Mouse (Mus musculus) neural tube, embryonic 15.5 days (tissue): ENCODE data around the gene Pgp. TPM values are rescaled to one million over a fixed set of nuclear protein-coding genes. Genes with fewer than 3 reads are reported as not detected.
A peak's percentile ranks its signal among the peaks of the same experiment; 100 is the strongest.
"Not testable (repeated sequence)": the region's sequence is repeated elsewhere in the genome, so short reads cannot be mapped to it uniquely, and the experiment has no call there.

Experiments used
- ATAC-seq: fragments of 200-750 bp; cut with Nextera tagmentation; 2 replicates; pipeline ENCODE4 v1.8.0; 2017; ENCODE audit warnings: mild to moderate bottlenecking, moderate TSS enrichment, moderate library complexity; ENCODE audit not compliant: low FRiP score
- H3K27ac ChIP-seq: fragments of 300-500 bp; sonication (generic); replicated peaks from 2 replicates; pipeline ENCODE4 v1.5.1; 2015; ENCODE audit warnings: mild to moderate bottlenecking, inconsistent platforms
- H3K27me3 ChIP-seq: fragments of 300-500 bp; sonication (generic); replicated peaks from 2 replicates; pipeline ENCODE4 v1.6.1; 2015; ENCODE audit warnings: inconsistent platforms
- H3K36me3 ChIP-seq: fragments of 300-500 bp; sonication (generic); 2 replicates; pipeline ENCODE4 v1.6.1; 2015; ENCODE audit warnings: inconsistent platforms
- H3K4me1 ChIP-seq: fragments of 300-500 bp; sonication (generic); 2 replicates; pipeline ENCODE4 v1.6.1; 2015; ENCODE audit warnings: inconsistent platforms
- H3K4me2 ChIP-seq: fragments of 300-500 bp; sonication (generic); 2 replicates; pipeline ENCODE4 v1.6.1; 2015; ENCODE audit warnings: inconsistent platforms, mild to moderate bottlenecking, moderate library complexity
- H3K4me3 ChIP-seq: fragments of 300-500 bp; sonication (generic); replicated peaks from 2 replicates; pipeline ENCODE4 v1.5.1; 2015; ENCODE audit warnings: mild to moderate bottlenecking, inconsistent platforms
- H3K9ac ChIP-seq: fragments of 300-500 bp; sonication (generic); replicated peaks from 2 replicates; pipeline ENCODE4 v1.6.1; 2015; ENCODE audit warnings: mild to moderate bottlenecking, inconsistent platforms
- H3K9me3 ChIP-seq: fragments of 300-500 bp; sonication (generic); replicated peaks from 2 replicates; pipeline ENCODE4 v1.6.1; 2016; ENCODE audit warnings: inconsistent platforms
- WGBS: fragments of 180-500 bp; shearing (Covaris S2); methylation state at CpG from one replicate; pipeline ENCODE4 v1.1.7; 2015; ENCODE audit warnings: mixed read lengths; 5-methylcytosine and 5-hydroxymethylcytosine counted together
- polyA plus RNA-seq: library from polyadenylated mRNA; unstranded; fragments of >200 nt; fragmentation: Nextera tagmentation; extraction: Ambion mirVana; gene quantifications from 2 replicates; pipeline ENCODE4 v1.2.1, GENCODE M21; 2015

Pgp gene
- polyA plus RNA-seq: 76.1 and 79.7 TPM in 2 replicates

DNA sequence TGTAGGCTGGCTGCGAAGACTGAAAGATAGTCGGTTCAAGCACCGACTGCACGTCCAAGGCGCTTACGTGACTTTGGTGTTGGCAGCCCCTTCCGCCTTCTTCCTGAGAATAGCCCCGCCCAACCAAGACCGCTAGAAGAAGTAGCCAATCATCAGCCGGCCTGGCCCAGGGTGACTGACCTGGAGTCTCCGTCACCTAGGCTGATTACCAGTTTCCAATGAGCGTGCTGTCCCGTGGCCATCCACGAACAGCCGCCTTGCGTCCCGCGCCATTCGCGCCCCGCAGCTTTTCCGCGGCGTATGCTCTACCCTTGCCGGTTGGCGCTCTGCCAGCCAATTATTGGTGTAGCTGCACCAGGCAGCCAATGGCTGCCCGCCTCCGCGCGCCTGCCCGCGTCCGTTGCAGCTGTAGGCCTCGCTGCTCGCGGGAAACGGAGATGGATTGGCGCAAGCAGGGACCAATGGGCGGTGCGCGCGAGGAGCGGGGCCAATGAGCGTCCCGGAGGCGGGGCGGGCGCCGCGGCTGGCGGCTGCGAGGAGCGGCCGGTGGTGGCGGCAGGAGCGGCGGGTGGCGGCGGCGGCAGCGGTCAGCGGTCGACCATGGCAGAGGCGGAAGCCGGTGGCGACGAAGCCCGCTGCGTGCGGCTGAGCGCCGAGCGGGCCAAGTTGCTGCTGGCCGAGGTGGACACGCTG, at the start of gene Pgp, which contains the start of gene E4f1:
TSS of gene Pgp (plus strand) at position 483 of the 693 bp plus-strand sequence.
TSS of gene E4f1 (minus strand) at position 404 of the 693 bp plus-strand sequence.
- H3K4me2 ChIP-seq: peak within 1 kb of the TSS; percentile 99
- H3K27ac ChIP-seq: peak within 1 kb of the TSS; percentile 91
- peaks cover 13% of the 10 kb centered on the region for H3K36me3 ChIP-seq
- WGBS: under 1% methylated on average over 57 of the region's 75 CpGs
- peaks cover 42% of the 10 kb centered on the region for H3K4me1 ChIP-seq
- H3K4me3 ChIP-seq: peak within 1 kb of the TSS; percentile 92
- peak; percentile 96 for ATAC-seq
- H3K9ac ChIP-seq: peak within 1 kb of the TSS; percentile 92
- H3K9me3 ChIP-seq: no peaks in the 10 kb centered on the region
- no peaks in the 10 kb centered on the region for H3K27me3 ChIP-seq

DNA sequence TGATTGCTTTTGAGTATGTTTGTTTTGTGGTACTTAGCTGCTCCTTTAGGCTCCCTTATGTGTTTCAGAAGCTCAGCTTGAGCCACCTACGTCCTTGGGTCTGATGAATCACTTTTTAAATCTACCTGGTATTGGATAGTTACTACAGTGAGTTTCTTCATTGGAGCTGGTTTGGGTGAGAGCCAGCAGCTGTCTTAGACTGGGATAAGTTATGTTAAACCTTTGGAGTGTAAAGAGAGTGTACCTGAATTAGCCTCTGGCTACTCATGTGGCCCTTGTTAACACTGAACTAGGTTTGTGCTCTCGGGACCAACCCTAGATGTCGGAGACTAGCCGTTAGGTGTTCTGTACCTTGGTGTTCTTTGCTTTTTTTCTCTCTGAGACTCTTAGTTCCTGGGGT, 47.1 kb upstream of the Pgp start:
- Histone ChIP-seq H3K27ac (no peak overlapping the region), H3K9me3 (no peaks in the 10 kb centered on the region), H3K4me1 (peaks cover 16% of the 10 kb centered on the region), H3K4me2 (no peak overlapping the region), H3K9ac (no peak overlapping the region), H3K27me3 (no peaks in the 10 kb centered on the region), H3K36me3 (peaks cover 69% of the 10 kb centered on the region), H3K4me3 (no peak overlapping the region)
- no peak for ATAC-seq
- WGBS: 95% methylated on average over 4 of the region's 4 CpGs

DNA sequence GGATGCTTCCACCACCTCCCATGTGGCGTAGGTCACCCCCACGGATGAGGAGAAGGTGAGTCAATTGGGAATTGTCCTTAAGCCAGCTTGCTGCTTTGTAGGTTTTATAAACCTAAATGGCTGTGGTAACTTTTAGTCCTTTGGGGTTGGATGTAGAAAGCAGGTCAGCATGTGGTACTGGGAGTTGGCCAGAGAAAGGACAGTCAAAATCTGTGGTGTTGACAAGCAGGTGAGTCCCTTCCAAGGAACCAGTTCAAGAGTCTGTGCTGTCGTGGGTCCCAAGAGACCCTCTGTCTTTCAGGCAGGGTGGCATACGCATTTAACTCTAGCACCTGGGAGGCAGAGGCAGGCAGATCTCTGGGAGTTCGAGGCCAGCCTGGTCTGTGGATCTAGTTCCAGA, 45.7 kb upstream of the Pgp start:
- Histone ChIP-seq H3K36me3 (peaks cover 56% of the 10 kb centered on the region), H3K9me3 (no peaks in the 10 kb centered on the region)
- WGBS: 97% methylated on average over 5 of the region's 5 CpGs

DNA sequence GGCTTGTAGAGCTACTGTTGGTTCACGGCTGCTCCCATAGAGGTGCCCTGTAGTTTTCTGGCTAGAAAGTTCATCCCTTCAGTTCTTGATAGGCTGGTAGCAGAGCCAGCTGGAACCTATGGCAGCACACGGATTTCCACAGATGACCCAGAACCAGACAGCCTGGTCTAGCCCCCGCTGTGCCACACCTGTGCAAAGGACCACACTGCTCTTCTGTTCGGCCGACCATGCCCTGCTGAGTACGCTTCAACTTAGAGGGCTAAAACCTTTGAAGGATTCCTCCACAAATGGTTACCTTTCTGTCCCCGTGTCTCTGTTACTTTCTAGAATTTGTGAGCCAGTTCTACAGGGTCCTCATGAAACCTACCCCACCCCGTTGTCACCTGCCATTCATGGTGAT, 44.9 kb upstream of the Pgp start:
- H3K9me3 ChIP-seq, H3K27ac ChIP-seq, ATAC-seq, H3K9ac ChIP-seq, H3K4me3 ChIP-seq, H3K4me2 ChIP-seq, H3K27me3 ChIP-seq: not testable (repeated sequence)
- H3K36me3 ChIP-seq: peaks cover 47% of the 10 kb centered on the region
- peaks cover 28% of the 10 kb centered on the region for H3K4me1 ChIP-seq
- 95% methylated on average over 6 of the region's 8 CpGs for WGBS

More for the DNA sequence above, 45.7 kb upstream of the Pgp start:
- Histone ChIP-seq H3K4me1 (peaks cover 23% of the 10 kb centered on the region), H3K27me3 (no peaks in the 10 kb centered on the region), H3K4me3 (no peak overlapping the region), H3K9ac (no peak overlapping the region), H3K27ac (no peak overlapping the region), H3K4me2 (no peak overlapping the region)
- no peak for ATAC-seq

DNA sequence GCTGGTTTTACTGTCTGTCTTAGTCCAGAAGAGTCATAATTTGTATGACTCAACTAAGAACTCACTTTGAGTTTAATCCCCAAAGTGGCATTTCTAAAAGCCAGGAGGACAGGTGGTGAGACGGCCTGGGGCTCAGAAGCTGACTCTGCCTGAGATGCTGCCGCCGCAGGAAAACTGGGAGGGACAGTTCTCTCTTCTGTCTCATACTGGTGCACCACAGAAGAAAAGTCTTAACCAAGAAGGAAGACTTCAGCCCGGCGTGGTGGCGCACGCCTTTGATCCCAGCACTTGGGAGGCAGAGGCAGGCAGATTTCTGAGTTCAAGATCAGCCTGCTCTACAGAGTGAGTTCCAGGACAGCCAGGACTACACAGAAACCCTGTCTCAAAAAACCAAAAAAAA, 44.3 kb upstream of the Pgp start:
- H3K4me2 ChIP-seq: peak overlapping the region; percentile 58
- 72% methylated on average over 7 of the region's 7 CpGs for WGBS
- no peak; the same call in 1 of the 2 replicates for ATAC-seq
- H3K36me3 ChIP-seq: peaks cover 42% of the 10 kb centered on the region
- peak overlapping the region; percentile 69; the same call in 1 of the 2 replicates for H3K4me3 ChIP-seq
- peaks cover 28% of the 10 kb centered on the region for H3K4me1 ChIP-seq
- H3K9ac ChIP-seq: no peak overlapping the region
- H3K27ac ChIP-seq: peak overlapping the region; percentile 97
- H3K9me3 ChIP-seq: no peaks in the 10 kb centered on the region
- no peaks in the 10 kb centered on the region for H3K27me3 ChIP-seq

DNA sequence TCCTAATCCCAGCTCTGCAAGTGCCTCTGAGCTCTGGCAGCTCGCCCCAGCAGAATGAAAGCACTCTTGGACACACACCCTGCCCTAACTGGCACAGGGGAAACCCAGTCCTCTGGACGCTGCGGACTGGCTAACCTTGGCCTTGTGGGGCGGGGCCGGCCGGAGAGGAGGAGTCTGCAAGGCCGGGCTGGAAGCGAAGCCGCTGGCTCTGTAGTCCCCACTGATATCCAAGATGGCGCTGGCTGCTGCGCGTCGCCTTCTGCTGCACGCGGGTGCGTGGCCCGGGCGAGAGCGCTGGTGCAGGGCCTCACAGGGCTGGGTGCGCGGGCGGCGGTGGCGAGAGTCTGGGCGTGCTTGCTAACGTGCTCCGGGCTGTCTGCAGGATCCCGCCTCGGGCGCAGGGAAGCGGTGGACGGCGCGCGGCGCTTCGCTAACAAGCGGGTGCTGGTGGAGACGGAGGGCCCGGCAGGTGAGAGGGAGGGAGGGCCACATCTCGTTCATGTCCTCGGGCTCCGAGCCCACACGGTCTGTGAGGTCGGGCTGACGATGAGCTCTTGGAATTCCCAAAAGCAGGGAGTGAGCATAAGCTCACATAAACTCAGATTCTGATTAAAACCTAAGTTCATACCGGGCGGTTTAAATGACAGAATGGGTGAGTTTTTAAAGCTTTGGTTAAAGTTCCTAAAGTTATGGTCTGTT, 43.6 kb upstream of the Pgp start, which contains the start of gene Eci1:
TSS of gene Eci1 (plus strand) at position 171 of the 699 bp plus-strand sequence.
- Histone ChIP-seq H3K27ac (peak within 1 kb of the TSS; percentile 97), H3K4me1 (peaks cover 28% of the 10 kb centered on the region), H3K27me3 (no peaks in the 10 kb centered on the region), H3K36me3 (peaks cover 35% of the 10 kb centered on the region), H3K4me3 (peak within 1 kb of the TSS; percentile 69), H3K4me2 (peak within 1 kb of the TSS; percentile 58), H3K9me3 (no peaks in the 10 kb centered on the region), H3K9ac (peak within 1 kb of the TSS; percentile 87)
- ATAC-seq: peak; percentile 95
- WGBS: under 1% methylated on average over 48 of the region's 48 CpGs

DNA sequence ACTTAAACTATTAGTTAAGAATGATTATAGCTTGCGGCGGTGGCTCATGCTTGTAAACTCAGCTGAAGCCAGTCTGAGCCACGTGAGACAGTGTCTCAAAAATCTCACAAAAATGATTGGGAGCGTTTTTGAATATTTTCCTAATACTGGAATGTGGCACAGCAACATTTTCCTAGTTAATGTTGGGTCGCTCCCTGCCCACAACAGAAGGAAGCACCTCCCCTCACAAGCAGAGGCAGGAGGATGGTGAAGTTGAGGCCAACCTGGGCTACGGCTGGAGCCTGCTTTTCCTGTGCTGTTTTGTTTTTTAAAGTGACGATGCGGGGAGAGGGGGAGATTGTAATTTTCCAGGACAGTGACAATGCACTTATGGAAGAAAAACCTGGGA, 43.0 kb upstream of the Pgp start:
- Histone ChIP-seq H3K9ac (peak overlapping the region; percentile 87), H3K9me3 (no peaks in the 10 kb centered on the region), H3K4me2 (peak overlapping the region; percentile 58), H3K4me1 (peaks cover 28% of the 10 kb centered on the region), H3K27me3 (no peaks in the 10 kb centered on the region), H3K4me3 (peak overlapping the region; percentile 69), H3K27ac (peak overlapping the region; percentile 97), H3K36me3 (peaks cover 29% of the 10 kb centered on the region)
- no peak for ATAC-seq
- 4% methylated on average over 8 of the region's 8 CpGs for WGBS

DNA sequence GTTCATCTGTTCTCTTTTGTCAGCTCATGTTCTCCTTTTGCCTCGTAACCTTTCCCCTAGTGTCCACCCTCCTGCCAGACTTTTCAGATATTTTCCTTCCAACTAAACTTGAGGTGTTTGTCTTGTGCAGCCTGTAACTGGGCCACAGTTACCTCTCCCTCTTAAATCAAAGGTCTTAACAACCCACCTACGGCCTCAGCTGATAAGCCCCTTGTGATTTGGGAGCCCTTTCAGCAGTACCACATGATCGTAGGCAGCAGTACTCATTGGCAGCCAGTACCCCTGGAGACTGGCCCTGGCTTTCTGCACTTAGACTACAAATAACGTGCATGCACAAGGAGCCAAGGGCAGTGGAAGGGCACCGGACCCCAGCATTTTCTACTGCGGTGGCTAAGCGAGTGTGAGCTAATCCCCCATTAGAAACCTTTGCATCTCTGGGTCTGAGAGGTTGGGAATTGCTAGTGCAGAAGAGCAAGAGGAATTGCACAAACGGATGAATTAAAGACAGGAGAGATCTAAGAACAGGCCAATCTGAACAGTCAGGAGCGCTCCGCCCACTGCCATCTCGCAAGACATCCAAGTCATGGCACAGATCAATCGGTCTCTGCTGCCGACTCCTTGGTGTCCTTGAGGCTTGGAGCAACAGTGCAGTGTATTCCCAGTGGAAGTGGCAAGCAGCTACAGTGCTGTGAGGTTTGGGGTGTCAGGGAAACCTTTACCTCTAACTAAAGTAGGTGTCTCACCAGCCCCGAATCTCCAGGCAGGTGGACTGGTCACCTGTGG, 40.8 kb upstream of the Pgp start:
- Histone ChIP-seq H3K4me1 (peaks cover 28% of the 10 kb centered on the region), H3K9me3 (no peaks in the 10 kb centered on the region), H3K36me3 (peaks cover 13% of the 10 kb centered on the region), H3K4me2 (no peak overlapping the region), H3K4me3 (no peak overlapping the region), H3K27ac (no peak overlapping the region), H3K9ac (no peak overlapping the region), H3K27me3 (no peaks in the 10 kb centered on the region)
- ATAC-seq: no peak
- WGBS: 80% methylated on average over 14 of the region's 14 CpGs

DNA sequence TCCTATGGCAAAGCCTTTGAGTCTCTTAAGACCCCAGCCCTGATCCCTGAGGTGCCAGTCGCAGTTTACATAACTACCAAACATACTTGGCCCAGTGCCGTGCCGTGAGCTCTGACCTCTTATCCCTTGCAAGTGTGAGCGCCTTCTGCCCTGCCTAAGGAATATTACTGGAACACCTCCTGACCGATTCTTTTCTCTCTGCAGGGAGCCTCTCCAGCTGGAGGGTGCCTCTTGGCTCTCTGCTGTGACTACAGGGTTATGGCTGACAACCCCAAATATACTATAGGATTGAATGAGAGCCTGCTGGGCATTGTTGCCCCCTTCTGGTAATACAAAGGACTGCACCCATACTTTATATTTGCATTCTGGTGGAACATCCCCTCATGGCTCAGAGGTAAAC, 33.2 kb upstream of the Pgp start:
- no peaks in the 10 kb centered on the region for H3K27me3 ChIP-seq
- 0 out of 2 replicates have a peak, but pooled peaks have one; percentile 26 for ATAC-seq
- H3K9ac ChIP-seq: no peak overlapping the region
- H3K4me2 ChIP-seq: no peak overlapping the region
- no peak overlapping the region for H3K27ac ChIP-seq
- H3K4me3 ChIP-seq: no peak overlapping the region
- H3K4me1 ChIP-seq: no peaks in the 10 kb centered on the region
- no peaks in the 10 kb centered on the region for H3K9me3 ChIP-seq
- 68% methylated on average over 5 of the region's 5 CpGs for WGBS
- H3K36me3 ChIP-seq: peaks cover 59% of the 10 kb centered on the region

DNA sequence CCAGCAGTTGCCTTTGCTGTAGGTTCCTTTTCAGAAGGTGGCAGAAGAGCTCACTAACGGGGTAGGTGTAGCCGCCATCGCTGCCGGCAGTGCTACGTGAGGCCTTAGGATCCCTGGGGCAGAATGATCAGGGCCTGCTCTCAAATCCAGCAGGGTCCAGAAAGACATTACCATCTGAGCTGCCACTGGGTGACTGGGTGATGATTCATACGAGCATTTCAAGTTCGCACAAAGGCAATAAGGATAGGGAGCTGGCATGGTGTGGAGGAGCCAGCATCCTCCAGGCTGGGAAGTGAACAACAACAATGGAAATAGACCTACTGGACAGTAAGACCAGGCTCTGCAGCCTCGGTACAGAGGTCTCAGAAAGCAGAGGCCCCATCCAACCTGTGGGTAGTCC, 29.8 kb upstream of the Pgp start:
- Histone ChIP-seq H3K36me3 (peaks cover 78% of the 10 kb centered on the region), H3K9me3 (no peaks in the 10 kb centered on the region), H3K4me1 (no peaks in the 10 kb centered on the region), H3K27ac (no peak overlapping the region), H3K4me3 (no peak overlapping the region), H3K9ac (no peak overlapping the region), H3K4me2 (no peak overlapping the region), H3K27me3 (no peaks in the 10 kb centered on the region)
- no peak for ATAC-seq
- 90% methylated on average over 8 of the region's 8 CpGs for WGBS

DNA sequence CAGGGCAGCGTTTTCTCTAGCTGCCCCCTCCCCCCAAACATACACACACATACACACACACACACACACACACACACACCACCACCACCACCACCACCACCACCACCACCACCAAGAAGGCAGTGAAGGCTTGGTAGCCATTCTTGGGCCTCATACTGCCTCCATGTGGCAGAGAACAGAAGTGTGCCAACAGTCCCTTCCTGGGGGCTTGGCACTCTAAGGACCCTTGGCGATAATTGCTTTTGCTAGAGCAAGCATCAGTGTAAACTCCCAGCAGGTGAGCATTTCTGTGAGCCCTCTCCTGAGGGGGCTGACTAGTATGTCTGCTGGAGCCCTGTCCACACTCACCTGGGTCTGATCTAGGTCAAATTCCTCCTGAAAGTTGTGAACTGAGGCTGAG, 29.0 kb upstream of the Pgp start:
- Histone ChIP-seq H3K27ac (no peak overlapping the region), H3K4me3 (no peak overlapping the region), H3K4me1 (no peaks in the 10 kb centered on the region), H3K27me3 (no peaks in the 10 kb centered on the region), H3K4me2 (no peak overlapping the region), H3K36me3 (peaks cover 84% of the 10 kb centered on the region), H3K9me3 (no peaks in the 10 kb centered on the region), H3K9ac (no peak overlapping the region)
- whole genome bisulfite sequencing: 52% methylated on average over 2 of the region's 2 CpGs
- no peak for ATAC-seq
